15 mouse cellular contexts compared by ENCODE assay signal in genomic region chr10:77658286-77658994, GRCm38 (mm10). TPM values are rescaled to one million over a fixed set of nuclear protein-coding genes. Genes with fewer than 3 reads are reported as not detected.
A peak's percentile ranks its signal among the peaks of the same experiment; 100 is the strongest.
DNase-seq lines count a peak whose midpoint lies in the region; ATAC-seq lines count a peak whose summit lies in the region.
"Had no signal": no experiment of that assay in that cellular context is flagged by ENCODE, and none has a peak within 500 bp of the region (broad histone marks: within the 10 kb centered on the region; RNA-seq: fewer than 3 reads in every experiment).

No protein-coding gene starts in this region.

- no peak overlapping the region for H3K9ac ChIP-seq in stomach, embryonic 14.5 days (replicated peaks; ENCODE audit: low read depth, low read length)
- H3K9ac ChIP-seq: limb, embryonic 15.5 days had no signal

- peaks cover 41% of the 10 kb centered on the region for H3K9me3 ChIP-seq in megakaryocyte, embryonic 14.5 days
- H3K9me3 ChIP-seq in stomach, embryonic 14.5 days (ENCODE audit: control insufficient read depth, low read depth, low read length): no peaks in the 10 kb centered on the region
- H3K9me3 ChIP-seq: limb, embryonic 15.5 days; midbrain, embryonic 10.5 days had no signal

- no peak overlapping the region for H3K4me2 ChIP-seq in stomach, embryonic 14.5 days (replicated peaks; ENCODE audit: low read depth, low read length)
- H3K4me2 ChIP-seq: limb, embryonic 15.5 days had no signal

- H3K36me3 ChIP-seq in megakaryocyte, embryonic 14.5 days (replicated peaks; ENCODE audit: low read length): no peaks in the 10 kb centered on the region
- no peaks in the 10 kb centered on the region for H3K36me3 ChIP-seq in stomach, embryonic 14.5 days (ENCODE audit: control insufficient read depth, insufficient read depth, low read length)
- H3K36me3 ChIP-seq: limb, embryonic 15.5 days; midbrain, embryonic 10.5 days had no signal

- H3K4me1 ChIP-seq in megakaryocyte, embryonic 14.5 days: peaks cover 6% of the 10 kb centered on the region; the same call in 1 of the 2 replicates
- no peaks in the 10 kb centered on the region for H3K4me1 ChIP-seq in stomach, embryonic 14.5 days (ENCODE audit: control insufficient read depth, insufficient read depth, low read length)
- H3K4me1 ChIP-seq: midbrain, embryonic 10.5 days had no signal

- ATAC-seq in megakaryocyte, adult 5-6 weeks (ENCODE audit: poor library complexity, severe bottlenecking): no peak
- 0 out of 2 replicates have a peak, but pooled peaks have one; percentile 49 for ATAC-seq in stomach, embryonic 14.5 days (ENCODE audit: insufficient number of reproducible peaks, insufficient read depth, low FRiP score, low read depth)
- ATAC-seq in erythroblast, adult 5-6 weeks (replicated peaks; ENCODE audit: low FRiP score, poor library complexity, severe bottlenecking): no peak
- ATAC-seq: intestine, postnatal 0 days had no signal

- no peak overlapping the region for H3K27ac ChIP-seq in stomach, embryonic 14.5 days (ENCODE audit: low read length)
- H3K27ac ChIP-seq: left cerebral cortex, adult 2 months; limb, embryonic 15.5 days; midbrain, embryonic 10.5 days had no signal

- 47% methylated on average over 15 of the region's 15 CpGs for WGBS in stomach, embryonic 14.5 days

- peak overlapping the region; percentile 57 for H3K4me3 ChIP-seq in megakaryocyte, embryonic 14.5 days (replicated peaks)
- H3K4me3 ChIP-seq in stomach, embryonic 14.5 days (ENCODE audit: low read depth, low read length): no peak overlapping the region
- H3K4me3 ChIP-seq: left cerebral cortex, adult 2 months; limb, embryonic 15.5 days; midbrain, embryonic 10.5 days had no signal

- peaks cover 53% of the 10 kb centered on the region for H3K27me3 ChIP-seq in megakaryocyte, embryonic 14.5 days (replicated peaks)
- H3K27me3 ChIP-seq in stomach, embryonic 14.5 days (ENCODE audit: control insufficient read depth, insufficient read depth, low read length): no peaks in the 10 kb centered on the region

- peak; percentile 45 for DNase-seq in kidney, adult 18-20 months
- peak; percentile 71 to 78 for DNase-seq in kidney, postnatal 4 days
- DNase-seq in frontal cortex, postnatal 14 days (ENCODE audit: low spot score in 2 of 2): no peak
- no peak for DNase-seq in thymus, postnatal 4 days
- DNase-seq: adrenal gland, postnatal 25 days had no signal

RNA-seq across cellular contexts. Expression of gene Tspear, which starts 27.9 kb away (rescaled TPM):
- 1.0 and 1.3 TPM in 2 replicates for polyA plus RNA-seq in megakaryocyte, embryonic 14.5 days (2012; ENCODE audit: insufficient read depth, low replicate concordance)
- not detected in 2 replicates for total RNA-seq in megakaryocyte, adult 5-6 weeks (2015)
- not detected in 2 replicates for total RNA-seq in megakaryocyte, adult 5-6 weeks (2017)
- 0.71 and 1.2 TPM in 2 replicates for polyA plus RNA-seq in stomach, embryonic 14.5 days (2014; fragmentation: Nextera tagmentation; extraction: Ambion mirVana)
- total RNA-seq in erythroblast, adult 5-6 weeks (2015; ENCODE audit: low replicate concordance): not detected in 2 replicates
- total RNA-seq in erythroblast, adult 5-6 weeks (2017; ENCODE audit: low replicate concordance): not detected in 2 replicates

RNA-seq across cellular contexts. Expression of gene Gm19402, which starts 32.1 kb away (rescaled TPM):
- not detected in 2 replicates for polyA plus RNA-seq in megakaryocyte, embryonic 14.5 days (2012; ENCODE audit: insufficient read depth, low replicate concordance)
- total RNA-seq in megakaryocyte, adult 5-6 weeks (2015): not detected in 2 replicates
- not detected in 2 replicates for total RNA-seq in megakaryocyte, adult 5-6 weeks (2017)
- polyA plus RNA-seq in stomach, embryonic 14.5 days (2014; fragmentation: Nextera tagmentation; extraction: Ambion mirVana): not detected in 2 replicates
- total RNA-seq in erythroblast, adult 5-6 weeks (2015; ENCODE audit: low replicate concordance): not detected in 2 replicates
- not detected in 2 replicates for total RNA-seq in erythroblast, adult 5-6 weeks (2017; ENCODE audit: low replicate concordance)
- total RNA-seq: adrenal gland, postnatal 25 days; left cerebral cortex, adult 2 months had no signal
- polyA plus RNA-seq: cortical plate, adult 2 months; heart, embryonic 14.5 days; intestine, postnatal 0 days; limb, embryonic 15.5 days; midbrain, embryonic 10.5 days had no signal

RNA-seq across cellular contexts. Expression of gene Ube2g2, which starts 36.4 kb away (rescaled TPM):
- polyA plus RNA-seq in megakaryocyte, embryonic 14.5 days (2012; ENCODE audit: insufficient read depth, low replicate concordance): 14.2 and 28.4 TPM in 2 replicates
- total RNA-seq in megakaryocyte, adult 5-6 weeks (2015): 15.3 and 18.1 TPM in 2 replicates
- 27.4 and 40.0 TPM in 2 replicates for total RNA-seq in megakaryocyte, adult 5-6 weeks (2017)
- polyA plus RNA-seq in stomach, embryonic 14.5 days (2014; fragmentation: Nextera tagmentation; extraction: Ambion mirVana): 41.5 and 44.3 TPM in 2 replicates
- total RNA-seq in erythroblast, adult 5-6 weeks (2015; ENCODE audit: low replicate concordance): 6.1 and 7.5 TPM in 2 replicates
- total RNA-seq in erythroblast, adult 5-6 weeks (2017; ENCODE audit: low replicate concordance): 10.5 and 14.4 TPM in 2 replicates

RNA-seq across cellular contexts. Expression of gene Gm9508, which starts 38.6 kb away (rescaled TPM):
- polyA plus RNA-seq in megakaryocyte, embryonic 14.5 days (2012; ENCODE audit: insufficient read depth, low replicate concordance): not detected in 2 replicates
- not detected in 2 replicates for total RNA-seq in megakaryocyte, adult 5-6 weeks (2015)
- not detected in 2 replicates for total RNA-seq in megakaryocyte, adult 5-6 weeks (2017)
- not detected in 2 replicates for polyA plus RNA-seq in stomach, embryonic 14.5 days (2014; fragmentation: Nextera tagmentation; extraction: Ambion mirVana)
- not detected in 2 replicates for total RNA-seq in erythroblast, adult 5-6 weeks (2015; ENCODE audit: low replicate concordance)
- total RNA-seq in erythroblast, adult 5-6 weeks (2017; ENCODE audit: low replicate concordance): not detected in 2 replicates
- total RNA-seq: adrenal gland, postnatal 25 days; left cerebral cortex, adult 2 months had no signal
- polyA plus RNA-seq: cortical plate, adult 2 months; heart, embryonic 14.5 days; intestine, postnatal 0 days; limb, embryonic 15.5 days; midbrain, embryonic 10.5 days had no signal

RNA-seq across cellular contexts. Expression of gene Gm10272, which starts 48.0 kb away (rescaled TPM):
- polyA plus RNA-seq in megakaryocyte, embryonic 14.5 days (2012; ENCODE audit: insufficient read depth, low replicate concordance): not detected in 2 replicates
- total RNA-seq in megakaryocyte, adult 5-6 weeks (2015): not detected in 2 replicates
- not detected in 2 replicates for total RNA-seq in megakaryocyte, adult 5-6 weeks (2017)
- polyA plus RNA-seq in stomach, embryonic 14.5 days (2014; fragmentation: Nextera tagmentation; extraction: Ambion mirVana): not detected in 2 replicates
- total RNA-seq in erythroblast, adult 5-6 weeks (2015; ENCODE audit: low replicate concordance): not detected in 2 replicates
- not detected in 2 replicates for total RNA-seq in erythroblast, adult 5-6 weeks (2017; ENCODE audit: low replicate concordance)
- total RNA-seq: adrenal gland, postnatal 25 days; left cerebral cortex, adult 2 months had no signal
- polyA plus RNA-seq: cortical plate, adult 2 months; heart, embryonic 14.5 days; intestine, postnatal 0 days; limb, embryonic 15.5 days; midbrain, embryonic 10.5 days had no signal

Comparison
In these comparisons a context has a peak if more than half of its experiments do, and no peak if none do; other contexts are left out.
1. DNase-seq: peak in kidney, adult 18-20 months (single experiment) and kidney, postnatal 4 days (2 of 2); none in frontal cortex, postnatal 14 days (0 of 2) and thymus, postnatal 4 days (single experiment).